Comparison of ENCODE assay signal across 28 mouse cellular contexts in the genomic region with DNA sequence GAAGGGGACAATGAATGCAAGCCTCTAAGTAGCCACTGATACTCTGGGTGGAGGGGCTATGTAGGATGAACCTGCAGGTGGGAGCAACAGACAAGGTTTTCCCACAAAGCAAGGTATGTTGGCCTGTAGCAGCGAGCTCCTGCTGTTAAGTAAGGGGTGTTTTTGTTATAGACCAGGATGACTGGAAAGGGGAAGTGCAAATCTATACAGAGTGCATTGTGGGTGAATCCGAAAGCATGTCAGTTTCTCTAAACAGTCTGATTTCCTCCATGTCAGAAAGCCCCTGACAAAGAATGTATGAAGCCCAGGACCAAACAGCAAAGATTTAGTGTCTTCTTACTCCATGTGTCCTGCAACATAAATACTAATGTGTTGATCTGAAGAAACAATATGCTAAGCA. TPM values are rescaled to one million over a fixed set of nuclear protein-coding genes. Genes with fewer than 3 reads are reported as not detected.
DNase-seq lines count a peak whose midpoint lies in the region; ATAC-seq and TF ChIP-seq lines count a peak whose summit lies in the region.
"Had no signal": no experiment of that assay in that cellular context is flagged by ENCODE, and none has a peak within 500 bp of the region (broad histone marks: within the 10 kb centered on the region; RNA-seq: fewer than 3 reads in every experiment).

No protein-coding gene starts in this region.

- WGBS in cerebellum, adult 2 months: 92% methylated on average over 2 of the region's 2 CpGs
- WGBS in intestine, postnatal 0 days: 80% methylated on average over 2 of the region's 2 CpGs

- peak overlapping the region; percentile 32; the same call in 1 of the 2 replicates for H3K27ac ChIP-seq in cerebellum, adult 2 months (ENCODE audit: insufficient read depth, low read length)
- H3K27ac ChIP-seq in intestine, postnatal 0 days (ENCODE audit: low read depth, low read length): no peak overlapping the region
- H3K27ac ChIP-seq: embryonic facial prominence, embryonic 10.5 days; embryonic facial prominence, embryonic 15.5 days; forebrain, embryonic 12.5 days; heart, embryonic 10.5 days; hindbrain, embryonic 14.5 days; limb, embryonic 10.5 days; limb, embryonic 15.5 days; liver, embryonic 13.5 days; midbrain, embryonic 12.5 days had no signal

- H3K9me3 ChIP-seq in intestine, postnatal 0 days (ENCODE audit: control insufficient read depth): no peaks in the 10 kb centered on the region
- H3K9me3 ChIP-seq: embryonic facial prominence, embryonic 10.5 days; embryonic facial prominence, embryonic 15.5 days; forebrain, embryonic 12.5 days; heart, embryonic 10.5 days; limb, embryonic 10.5 days; limb, embryonic 15.5 days; liver, embryonic 13.5 days; midbrain, embryonic 12.5 days had no signal

- H3K36me3 ChIP-seq in intestine, postnatal 0 days (ENCODE audit: control insufficient read depth, insufficient read depth): no peaks in the 10 kb centered on the region
- H3K36me3 ChIP-seq: liver, embryonic 13.5 days; midbrain, embryonic 12.5 days had no signal

- no peak for TF ChIP-seq CTCF in cerebellum, adult 2 months (IDR thresholded peaks at IDR 0.05; ENCODE audit: borderline replicate concordance, insufficient read depth, low read depth, low read length)
- no peak for TF ChIP-seq CTCF in intestine, postnatal 0 days (IDR thresholded peaks at IDR 0.05; ENCODE audit: low read depth)

- H3K4me3 ChIP-seq in cerebellum, adult 2 months (replicated peaks; ENCODE audit: insufficient read depth, low read depth, low read length): no peak overlapping the region
- no peak overlapping the region for H3K4me3 ChIP-seq in intestine, postnatal 0 days (ENCODE audit: low read depth, low read length)
- H3K4me3 ChIP-seq: embryonic facial prominence, embryonic 10.5 days; embryonic facial prominence, embryonic 15.5 days; forebrain, embryonic 12.5 days; heart, embryonic 10.5 days; limb, embryonic 10.5 days; limb, embryonic 15.5 days; liver, embryonic 13.5 days; midbrain, embryonic 12.5 days had no signal

- no peak overlapping the region for H3K9ac ChIP-seq in intestine, postnatal 0 days (ENCODE audit: low read depth, low read length)
- H3K9ac ChIP-seq: embryonic facial prominence, embryonic 15.5 days; forebrain, embryonic 12.5 days; forebrain, postnatal 0 days; hindbrain, embryonic 14.5 days; limb, embryonic 15.5 days; liver, embryonic 13.5 days; midbrain, embryonic 12.5 days had no signal

- H3K27me3 ChIP-seq in cerebellum, adult 2 months (ENCODE audit: control insufficient read depth, insufficient read depth, low read length): no peaks in the 10 kb centered on the region
- no peaks in the 10 kb centered on the region for H3K27me3 ChIP-seq in intestine, postnatal 0 days (replicated peaks; ENCODE audit: control insufficient read depth, insufficient read depth, low read length)
- H3K27me3 ChIP-seq: embryonic facial prominence, embryonic 15.5 days; forebrain, embryonic 12.5 days; limb, embryonic 15.5 days; liver, embryonic 13.5 days; midbrain, embryonic 12.5 days had no signal

- H3K4me2 ChIP-seq in intestine, postnatal 0 days (replicated peaks; ENCODE audit: low read depth): no peak overlapping the region
- H3K4me2 ChIP-seq: embryonic facial prominence, embryonic 15.5 days; forebrain, embryonic 12.5 days; hindbrain, embryonic 14.5 days; limb, embryonic 15.5 days; liver, embryonic 13.5 days; midbrain, embryonic 12.5 days had no signal

- ATAC-seq in common myeloid progenitor, adult 5-6 weeks (replicated peaks; ENCODE audit: low read depth, poor library complexity, severe bottlenecking): peak; percentile 66
- ATAC-seq in megakaryocyte progenitor cell, adult 5-6 weeks (replicated peaks; ENCODE audit: poor library complexity): peak; percentile 71
- no peak for ATAC-seq in intestine, postnatal 0 days
- ATAC-seq: forebrain, postnatal 0 days had no signal

- H3K4me1 ChIP-seq in cerebellum, adult 2 months (ENCODE audit: control insufficient read depth, insufficient read depth, low read length): no peaks in the 10 kb centered on the region
- no peaks in the 10 kb centered on the region for H3K4me1 ChIP-seq in intestine, postnatal 0 days (replicated peaks; ENCODE audit: control insufficient read depth, insufficient read depth, low read length)
- H3K4me1 ChIP-seq: embryonic facial prominence, embryonic 10.5 days; embryonic facial prominence, embryonic 15.5 days; heart, embryonic 10.5 days; limb, embryonic 10.5 days; limb, embryonic 15.5 days had no signal

- DNase-seq in cerebellum, adult 2 months: no peak
- DNase-seq in cerebellum, adult 8-10 months: no peak
- peak; percentile 84 for DNase-seq in A20 (ENCODE audit: low read depth, low spot score)
- DNase-seq in heart, postnatal 4 days: no peak
- no peak for DNase-seq in kidney, postnatal 4 days
- DNase-seq: adrenal gland, adult 2 months; cerebellum, adult 9-11 months; forebrain, postnatal 0 days; gastrocnemius, postnatal 10 days; heart, postnatal 36 days; kidney, adult 11 months; kidney, postnatal 14 days; liver, embryonic 13.5 days; lung, adult 18-20 months; lung, postnatal 10 days; right cerebral cortex, postnatal 25 days; thymus, postnatal 25 days had no signal

- TF ChIP-seq POLR2A in cerebellum, adult 2 months (IDR thresholded peaks at IDR 0.05; ENCODE audit: borderline replicate concordance, insufficient read depth, low read length): no peak

RNA-seq across cellular contexts. Expression of a gene that starts 34.7 kb away (rescaled TPM):
- polyA plus RNA-seq in cerebellum, adult 2 months (2012; rRNA removed): 43.2 and 47.6 TPM in 2 replicates
- 23.7 and 24.7 TPM in 2 replicates for total RNA-seq in common myeloid progenitor, adult 5-6 weeks (2017)
- total RNA-seq in megakaryocyte progenitor cell, adult 5-6 weeks (2015): 12.1 and 19.4 TPM in 2 replicates
- total RNA-seq in megakaryocyte progenitor cell, adult 5-6 weeks (2017): 20.4 and 21.8 TPM in 2 replicates
- total RNA-seq in heart, postnatal 4 days (2021): 100 to 1,000 TPM; 118 TPM
- polyA plus RNA-seq in intestine, postnatal 0 days (2015; fragmentation: Nextera tagmentation; extraction: Ambion mirVana): 33.9 and 42.2 TPM in 2 replicates
